Comparison of ENCODE assay signal across 18 mouse cellular contexts in genomic region chr5:53142587-53142986, GRCm38 (mm10).
DNase-seq lines count a peak whose midpoint lies in the region; ATAC-seq and TF ChIP-seq lines count a peak whose summit lies in the region.
"Had no signal": no experiment of that assay in that cellular context is flagged by ENCODE, and none has a peak within 500 bp of the region (broad histone marks: within the 10 kb centered on the region; RNA-seq: fewer than 3 reads in every experiment).

No protein-coding gene starts in this region.

- in situ Hi-C loops in Patski (cut with MboI; ENCODE audit: low pct_unique_long_range_greater_than_20kb) = no loop called here

- H3K4me3 ChIP-seq in cerebellum, adult 2 months (replicated peaks; ENCODE audit: insufficient read depth, low read depth, low read length) = no peak overlapping the region
- H3K4me3 ChIP-seq in heart, adult 2 months = no peak overlapping the region
- H3K4me3 ChIP-seq in midbrain, embryonic 16.5 days (ENCODE audit: low read depth, low read length) = no peak overlapping the region
- H3K4me3 ChIP-seq: erythroblast, embryonic 14.5 days; hindbrain, embryonic 15.5 days; limb, embryonic 15.5 days; megakaryocyte, embryonic 14.5 days; myocyte had no signal

- H3K27me3 ChIP-seq in Patski = no peaks in the 10 kb centered on the region
- no peaks in the 10 kb centered on the region for H3K27me3 ChIP-seq in cerebellum, adult 2 months (ENCODE audit: control insufficient read depth, insufficient read depth, low read length)
- no peaks in the 10 kb centered on the region for H3K27me3 ChIP-seq in heart, adult 2 months (ENCODE audit: control insufficient read depth, insufficient read depth, low read length)
- no peaks in the 10 kb centered on the region for H3K27me3 ChIP-seq in midbrain, embryonic 16.5 days (ENCODE audit: control insufficient read depth, insufficient read depth, low read depth, low read length)
- H3K27me3 ChIP-seq: hindbrain, embryonic 15.5 days; limb, embryonic 15.5 days; megakaryocyte, embryonic 14.5 days had no signal

- peaks cover 3% of the 10 kb centered on the region; the same call in 1 of the 2 replicates for H3K9me3 ChIP-seq in midbrain, embryonic 16.5 days (replicated peaks; ENCODE audit: control insufficient read depth, low read length, poor library complexity, severe bottlenecking)
- H3K9me3 ChIP-seq: hindbrain, embryonic 15.5 days; limb, embryonic 15.5 days had no signal

- intact Hi-C loops in heart, adult 2 months (cut with DNase I) = no loop called here

- peak; percentile 59 to 69 for DNase-seq in left cerebral cortex, adult 18-20 months (ENCODE audit: low spot score in 2 of 2)
- DNase-seq in left cerebral cortex, adult 11 months (ENCODE audit: low spot score) = no peak
- DNase-seq in Patski (ENCODE audit: low read depth, low spot score) = no peak
- DNase-seq in cerebellum, adult 2 months = peak; percentile 87 to 95
- DNase-seq in layer of hippocampus, postnatal 36 days = peak; percentile 62 to 63
- DNase-seq in heart, adult 2 months = no peak
- DNase-seq in liver = no peak
- DNase-seq: embryo, embryonic 11 days; kidney, adult 18-20 months; spleen, adult 18-20 months; thymus, postnatal 4 days had no signal

- no peaks in the 10 kb centered on the region for H3K79me2 ChIP-seq in heart, adult 2 months (replicated peaks; ENCODE audit: control insufficient read depth, insufficient read depth, low read length)

- CTCF ChIA-PET in Patski (lab: Charles Lee) = interaction anchor here (1.0 kb wide), 1 partner anchor 16 kb away, joined by 3 read pairs; no protein-coding TSS in a partner anchor

- peak overlapping the region; percentile 72 for H3K27ac ChIP-seq in cerebellum, adult 2 months (ENCODE audit: insufficient read depth, low read length)
- no peak overlapping the region for H3K27ac ChIP-seq in heart, adult 2 months
- H3K27ac ChIP-seq in midbrain, embryonic 16.5 days (ENCODE audit: low read length) = no peak overlapping the region
- H3K27ac ChIP-seq: hindbrain, embryonic 15.5 days; limb, embryonic 15.5 days had no signal

- WGBS in cerebellum, adult 2 months = 13% methylated on average over 5 of the region's 5 CpGs
- WGBS in heart, adult 2 months = 84% methylated on average over 5 of the region's 5 CpGs
- WGBS in midbrain, embryonic 16.5 days = 84% methylated on average over 5 of the region's 5 CpGs

- no peak overlapping the region for H3K9ac ChIP-seq in heart, adult 2 months (ENCODE audit: low read depth, low read length)
- H3K9ac ChIP-seq in midbrain, embryonic 16.5 days (ENCODE audit: low read depth, low read length) = no peak overlapping the region
- H3K9ac ChIP-seq: hindbrain, embryonic 15.5 days; limb, embryonic 15.5 days had no signal

- TF ChIP-seq EP300 in heart, adult 2 months (IDR thresholded peaks at IDR 0.05; ENCODE audit: insufficient read depth, low read depth, low read length) = no peak

- TF ChIP-seq POLR2A in cerebellum, adult 2 months (IDR thresholded peaks at IDR 0.05; ENCODE audit: borderline replicate concordance, insufficient read depth, low read length) = 0 out of 2 replicates have a peak, but pooled peaks have one; percentile 13
- TF ChIP-seq POLR2A in heart, adult 2 months (IDR thresholded peaks at IDR 0.05; ENCODE audit: insufficient read depth, low read depth, low read length) = no peak

- no peaks in the 10 kb centered on the region for H3K36me3 ChIP-seq in heart, adult 2 months (ENCODE audit: control insufficient read depth, insufficient read depth, low read length)
- 0 out of 2 replicates have a peak, but pooled peaks cover 4% of the 10 kb centered on the region for H3K36me3 ChIP-seq in midbrain, embryonic 16.5 days (ENCODE audit: control insufficient read depth, insufficient read depth, low read length)
- H3K36me3 ChIP-seq: limb, embryonic 15.5 days had no signal

- TF ChIP-seq CTCF in Patski (IDR thresholded peaks at IDR 0.05) = no peak
- TF ChIP-seq CTCF in cerebellum, adult 2 months (IDR thresholded peaks at IDR 0.05; ENCODE audit: borderline replicate concordance, insufficient read depth, low read depth, low read length) = no peak
- no peak for TF ChIP-seq CTCF in heart, adult 2 months (IDR thresholded peaks at IDR 0.05)

- ATAC-seq in Patski = peak; percentile 25
- ATAC-seq in midbrain, embryonic 16.5 days = no peak
- ATAC-seq: CD4-positive, CD25-positive, alpha-beta regulatory T cell, adult 4 months had no signal

- POLR2A ChIA-PET in Patski (lab: Charles Lee) = no interaction called here

- peaks cover 44% of the 10 kb centered on the region for H3K4me1 ChIP-seq in cerebellum, adult 2 months (ENCODE audit: control insufficient read depth, insufficient read depth, low read length)
- H3K4me1 ChIP-seq in heart, adult 2 months (ENCODE audit: control insufficient read depth, insufficient read depth, low read length) = no peaks in the 10 kb centered on the region; the same call in 1 of the 2 replicates
- H3K4me1 ChIP-seq in midbrain, embryonic 16.5 days (ENCODE audit: control insufficient read depth, insufficient read depth, low read length) = peaks cover 6% of the 10 kb centered on the region; the same call in 1 of the 2 replicates
- H3K4me1 ChIP-seq: megakaryocyte, embryonic 14.5 days had no signal

- no peak overlapping the region for H3K4me2 ChIP-seq in midbrain, embryonic 16.5 days (ENCODE audit: low read length)
- H3K4me2 ChIP-seq: hindbrain, embryonic 15.5 days; limb, embryonic 15.5 days had no signal

Comparison
In these comparisons a context has a peak if more than half of its experiments do, and no peak if none do; other contexts are left out.
1. DNase-seq: peak in left cerebral cortex, adult 18-20 months (2 of 2), cerebellum, adult 2 months (2 of 2) and layer of hippocampus, postnatal 36 days (2 of 2); none in left cerebral cortex, adult 11 months (single experiment), Patski (single experiment), heart, adult 2 months (0 of 2) and liver (single experiment).